Mouse (Mus musculus): ENCODE data around the gene Fam186a.
A peak's percentile ranks its signal among the peaks of the same experiment; 100 is the strongest.
"Not testable (repeated sequence)": the region's sequence is repeated elsewhere in the genome, so short reads cannot be mapped to it uniquely, and the experiment has no call there.

Gene Fam186a

DNA sequence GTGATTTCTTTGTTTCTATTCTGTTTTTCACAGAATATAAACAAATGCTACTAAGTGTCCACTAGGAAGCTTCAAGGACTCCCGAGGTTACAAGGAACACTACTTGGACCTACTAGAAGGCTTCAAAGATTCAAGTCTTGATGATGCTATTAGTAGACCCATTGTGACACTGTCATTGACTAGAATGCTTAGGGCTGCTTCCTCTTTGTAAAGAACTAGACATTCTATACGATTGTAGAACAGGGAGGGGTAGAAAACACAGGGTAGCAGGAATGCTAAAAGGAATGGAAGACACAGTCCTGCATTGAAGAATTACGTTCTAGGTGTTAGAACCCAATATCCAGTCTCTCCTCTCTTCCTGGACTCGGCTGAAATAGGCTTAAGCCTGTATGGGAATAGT lies at the start of gene Fam186a:
Gene Fam186a, minus strand, starts transcription at position 101 of the 400 bp plus-strand sequence.
- DNase-seq (ENCODE audit: low spot score), result no peak

DNA sequence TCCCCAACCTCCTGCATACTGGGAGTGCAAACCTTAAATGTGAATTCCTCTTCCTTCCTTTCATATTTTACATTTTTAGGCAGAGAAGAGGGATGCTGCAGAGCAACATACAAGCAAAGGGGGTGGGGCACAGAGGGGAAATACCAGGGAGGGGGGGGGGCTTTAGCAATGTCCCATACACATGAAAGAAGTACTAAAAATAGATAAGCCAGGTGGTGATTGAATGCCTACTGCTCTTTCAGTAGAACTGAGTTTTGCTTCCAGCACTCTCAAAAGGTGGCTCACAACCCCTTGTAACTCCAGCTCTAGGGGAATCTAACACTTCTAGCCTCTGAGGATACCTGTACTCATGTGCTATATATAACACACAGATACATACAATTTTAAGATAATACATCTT lies 39.3 kb upstream of the Fam186a start:
- DNase-seq (ENCODE audit: low spot score), result no peak

DNA sequence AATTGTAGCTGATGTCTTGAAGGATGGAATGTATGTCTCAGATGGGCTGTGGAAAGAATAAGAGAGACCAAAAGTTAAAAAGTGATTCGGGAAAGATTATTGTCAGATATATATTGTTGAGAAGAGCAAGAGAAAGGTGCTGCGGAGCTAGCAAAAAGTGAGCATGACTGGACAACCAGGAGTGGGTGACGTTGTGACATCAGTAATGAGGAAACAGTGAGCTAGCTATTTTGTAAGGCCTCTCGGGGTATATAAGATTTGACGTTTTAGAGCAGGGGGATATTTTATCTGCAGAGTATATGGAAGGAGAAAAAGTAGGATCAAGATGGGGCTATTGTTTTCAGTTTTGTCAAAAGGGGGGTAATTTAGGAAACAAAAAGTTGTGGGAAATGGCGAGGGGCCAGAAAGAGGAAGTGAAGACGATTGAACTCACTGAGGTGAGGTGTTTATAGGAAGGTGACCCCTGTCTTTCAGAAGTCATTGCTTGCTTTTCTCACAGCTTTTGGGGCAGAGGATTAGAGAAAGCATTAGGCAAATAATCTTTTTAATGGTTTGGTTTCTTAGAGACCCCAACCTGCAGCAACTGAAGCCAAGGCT lies 37.9 kb upstream of the Fam186a start:
- no peak for DNase-seq (ENCODE audit: low spot score)

DNA sequence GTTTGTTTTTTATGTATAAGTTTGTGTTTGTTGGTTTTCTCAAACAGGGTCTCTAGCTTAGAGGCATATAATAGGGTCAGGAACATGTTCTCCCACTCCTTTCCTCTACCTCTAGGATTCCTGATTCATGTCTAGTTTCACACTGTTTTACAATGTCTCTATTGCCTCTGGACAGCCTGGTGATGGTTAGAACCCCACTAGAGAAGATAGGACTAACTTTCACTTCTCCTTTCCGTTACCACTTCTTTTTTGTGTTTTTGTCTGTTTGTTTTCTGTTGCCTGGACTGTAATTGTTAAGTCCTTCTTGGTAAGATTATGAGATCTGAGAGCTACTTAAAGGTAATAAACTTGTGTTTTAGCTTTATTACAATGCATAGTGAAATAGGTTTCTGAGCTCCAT lies 32.5 kb upstream of the Fam186a start:
- DNase-seq (ENCODE audit: low spot score), result no peak

DNA sequence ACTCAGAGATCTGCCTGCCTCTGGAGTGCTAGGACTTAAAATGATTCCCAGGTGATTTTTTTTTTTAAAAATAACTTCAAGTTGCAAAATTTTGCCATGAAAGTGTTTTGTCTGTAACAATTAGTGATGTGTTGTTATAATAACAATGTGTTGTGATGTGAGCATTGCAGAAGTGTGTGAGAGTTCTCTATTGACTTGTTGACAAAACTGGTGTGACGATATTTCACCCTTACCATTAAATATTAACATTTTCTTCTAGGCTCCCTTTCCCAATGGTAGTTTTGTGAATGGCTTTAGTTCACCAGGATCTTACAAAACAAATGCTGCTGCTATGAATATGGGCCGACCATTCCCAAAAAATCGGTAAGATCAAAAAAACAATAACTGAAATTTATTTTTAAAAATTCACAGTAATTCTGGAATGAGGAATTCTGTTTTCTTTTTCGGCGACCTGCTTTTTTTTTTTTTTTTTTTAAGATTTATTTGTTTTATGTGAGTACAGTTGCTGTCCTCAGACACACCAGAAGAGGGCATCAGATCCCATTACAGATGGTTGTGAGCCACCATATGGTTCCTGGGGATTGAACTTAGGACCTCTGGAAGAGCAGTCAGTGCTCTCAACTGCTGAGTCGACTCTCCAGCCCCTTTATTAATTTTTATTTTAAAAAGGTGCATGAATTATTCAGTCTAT lies 30.4 kb upstream of the Fam186a start:
- DNase-seq (ENCODE audit: low spot score), result no peak

DNA sequence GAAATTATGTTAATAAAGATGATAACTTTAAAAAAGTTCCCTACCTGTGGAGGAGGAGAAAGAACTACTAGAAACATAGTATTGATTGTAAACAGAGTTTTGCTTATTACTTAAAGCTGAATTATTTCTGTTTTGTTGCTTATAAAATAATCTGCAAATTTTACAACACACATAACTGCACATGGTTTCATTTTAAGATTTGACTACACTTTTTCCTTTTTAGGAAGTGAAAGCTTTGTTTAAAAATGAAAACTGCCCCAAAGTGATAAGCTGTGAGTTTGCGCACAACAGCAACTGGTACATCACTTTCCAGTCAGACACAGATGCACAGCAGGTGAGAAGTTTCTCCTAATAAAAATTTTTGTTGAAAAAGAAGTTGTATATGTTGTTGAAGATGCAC lies 26.2 kb upstream of the Fam186a start:
- no peak for DNase-seq (ENCODE audit: low spot score)

DNA sequence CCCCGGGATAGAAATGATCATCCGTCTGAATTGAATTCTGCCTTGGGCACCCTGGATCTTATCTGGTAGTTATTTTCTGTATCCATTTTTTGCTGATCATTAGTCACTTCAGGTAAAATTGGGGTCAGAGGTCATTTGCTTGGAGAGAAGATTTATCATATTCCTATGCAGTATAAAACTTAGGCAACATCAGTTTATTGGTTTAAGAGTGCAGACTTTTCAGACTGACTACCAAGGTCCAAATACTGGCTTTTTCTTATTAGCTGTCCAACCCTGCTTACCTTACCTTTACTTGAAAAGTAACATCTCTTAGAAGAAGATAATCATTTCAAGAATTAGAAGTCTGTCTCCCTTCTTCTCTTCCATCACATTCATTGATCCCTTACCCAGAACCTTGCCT lies 12.9 kb upstream of the Fam186a start:
- DNase-seq (ENCODE audit: low spot score), result no peak

DNA sequence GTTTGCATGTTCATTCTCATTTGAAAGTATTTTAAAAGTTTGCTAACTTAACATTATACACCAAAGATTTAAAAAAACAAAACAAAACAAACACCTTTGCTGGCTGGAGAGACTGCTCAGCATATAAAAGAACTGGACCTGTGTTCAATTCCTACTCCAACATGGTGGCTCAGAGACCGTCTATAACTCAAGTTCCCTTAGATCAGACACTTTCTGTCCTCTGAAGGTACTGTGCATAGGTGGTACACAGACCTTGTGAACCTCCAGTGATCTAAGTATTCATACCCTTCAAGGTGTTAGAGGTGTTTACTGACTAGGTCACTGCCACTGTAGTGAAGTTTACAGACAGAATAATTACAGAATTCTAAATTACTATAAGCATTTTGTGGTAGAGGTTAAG lies 12.4 kb upstream of the Fam186a start:
- DNase-seq (ENCODE audit: low spot score), result no peak

DNA sequence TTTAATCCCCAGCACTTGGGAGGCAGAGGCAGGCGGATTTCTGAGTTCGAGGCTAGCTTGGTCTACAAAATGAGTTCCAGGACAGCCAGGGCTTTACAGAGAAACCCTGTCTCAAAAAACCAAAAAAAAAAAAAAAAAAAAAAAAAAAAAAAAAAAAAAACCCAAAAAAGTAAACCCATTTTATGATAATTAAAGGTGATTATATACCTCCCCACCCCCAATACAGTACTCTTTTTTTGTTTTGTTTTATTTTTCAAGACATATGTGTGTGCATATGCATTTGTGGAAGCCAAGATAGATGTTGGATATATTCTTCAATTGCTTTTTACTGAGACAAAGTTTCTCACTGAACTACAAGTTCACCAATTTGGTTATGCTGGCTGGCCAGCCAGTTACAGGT lies 9.3 kb upstream of the Fam186a start:
- DNase-seq (ENCODE audit: low spot score), result not testable (repeated sequence)

DNA sequence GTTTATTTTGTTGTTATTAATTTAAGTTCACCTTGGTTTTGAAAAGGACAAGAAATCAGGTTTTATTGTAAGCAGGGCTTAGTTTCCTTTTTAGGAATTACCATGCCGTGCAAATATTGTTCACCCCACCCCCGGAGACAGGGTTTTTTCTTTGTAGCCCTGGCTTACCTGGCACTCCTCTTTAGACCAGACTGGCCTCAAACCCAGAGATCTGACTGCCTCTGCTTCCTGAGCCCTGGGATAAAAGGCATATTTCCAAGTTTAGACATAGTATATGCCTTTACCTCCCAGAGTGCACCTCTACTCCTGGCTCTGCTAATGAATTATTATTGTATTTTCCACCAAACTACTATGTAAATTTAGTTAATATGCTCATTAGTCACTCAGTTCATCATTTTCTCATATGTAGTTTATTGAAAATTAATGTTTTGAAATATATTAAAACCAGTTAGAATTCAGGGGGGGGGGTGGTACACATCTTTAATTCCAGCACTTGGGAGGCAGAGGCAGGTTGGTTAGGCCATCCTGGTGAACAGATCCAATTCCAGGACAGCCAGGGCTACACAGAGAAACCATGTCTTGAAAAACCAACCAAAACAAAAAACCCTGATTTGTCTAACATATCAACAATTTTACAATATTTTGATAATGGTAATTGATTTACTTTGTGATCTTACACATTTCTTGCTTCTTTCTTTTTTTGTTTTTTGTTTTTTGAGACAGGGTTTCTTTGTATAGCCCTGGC lies 7.8 kb upstream of the Fam186a start:
- no peak for DNase-seq (ENCODE audit: low spot score)

DNA sequence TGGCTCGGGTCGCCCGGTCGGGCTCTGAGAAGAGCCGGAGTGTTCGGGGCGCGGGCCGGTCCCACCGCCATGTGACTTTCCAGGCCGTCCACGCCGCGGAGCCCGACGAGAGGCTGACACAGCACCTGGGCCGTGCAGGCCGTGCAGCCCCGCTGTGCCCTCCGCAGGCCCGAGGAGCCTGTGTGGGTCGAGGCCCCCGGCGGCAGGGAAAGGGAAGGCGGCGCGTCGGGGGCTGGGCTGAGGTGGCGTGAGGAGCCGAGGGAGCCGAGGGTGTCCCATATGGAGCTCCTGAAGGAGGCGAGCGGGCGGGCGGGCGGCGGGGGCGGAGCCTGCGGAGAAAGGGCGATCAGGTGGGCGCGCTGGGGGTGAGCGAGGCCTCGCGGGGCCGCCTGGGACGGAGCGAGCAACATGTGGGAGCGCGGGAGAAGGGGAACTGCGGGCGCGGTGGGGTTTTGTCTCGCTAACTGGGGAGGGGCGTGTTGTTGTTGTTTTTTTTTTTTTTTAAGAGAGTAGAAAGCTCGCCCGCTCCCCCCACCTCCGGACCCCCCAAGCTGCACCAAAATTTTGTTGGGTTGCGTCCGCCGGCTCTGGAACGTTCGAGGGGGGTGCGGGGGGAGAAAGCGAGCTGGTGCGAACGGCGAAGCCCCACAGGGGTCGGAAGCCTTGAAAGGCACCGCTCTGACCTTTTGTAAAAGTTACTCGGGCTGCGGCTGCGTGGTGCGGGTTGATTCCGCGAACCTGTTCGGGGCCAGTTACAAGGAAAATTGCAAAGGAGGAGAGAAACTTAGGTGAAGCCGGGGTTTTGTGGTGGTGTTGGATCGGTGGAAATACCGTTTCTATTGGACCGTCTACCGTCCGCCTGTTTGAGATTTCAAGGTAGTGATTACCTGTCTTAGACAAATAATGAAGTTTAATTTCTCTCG lies 6.4 kb upstream of the Fam186a start:
- DNase-seq (ENCODE audit: low spot score), result no peak

DNA sequence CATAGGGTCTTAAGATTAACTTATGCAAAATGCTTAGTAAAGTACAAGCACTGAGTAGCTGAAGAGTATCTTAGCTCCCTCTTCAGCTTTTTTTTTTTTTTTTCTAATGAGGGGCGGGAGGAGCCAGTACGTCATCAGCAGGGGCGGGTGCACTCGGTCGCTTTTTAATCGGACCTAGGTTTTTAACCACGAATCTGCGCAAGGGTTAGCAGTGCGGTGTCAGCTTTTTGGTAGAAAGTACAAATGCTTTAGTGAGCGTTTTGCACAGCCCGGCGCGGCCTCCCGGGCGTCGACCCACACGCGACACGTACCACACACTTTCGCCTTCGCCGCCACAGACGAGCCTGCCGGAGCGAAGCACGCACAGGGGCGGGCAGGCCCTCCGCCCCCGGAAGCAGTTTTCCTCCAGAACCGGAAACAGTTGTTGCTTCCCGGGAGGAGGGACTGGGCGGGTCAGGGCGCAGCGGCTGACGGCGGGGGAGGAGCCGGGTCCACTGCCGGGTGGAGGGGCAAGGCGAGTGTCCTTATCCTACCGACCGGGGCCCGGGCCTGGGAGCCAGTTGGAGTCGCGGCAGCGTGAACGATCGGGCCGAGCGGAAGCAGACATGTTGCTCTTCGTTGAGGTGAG lies 5.6 kb upstream of the Fam186a start:
- peak; percentile 90 for DNase-seq (ENCODE audit: low spot score)

DNA sequence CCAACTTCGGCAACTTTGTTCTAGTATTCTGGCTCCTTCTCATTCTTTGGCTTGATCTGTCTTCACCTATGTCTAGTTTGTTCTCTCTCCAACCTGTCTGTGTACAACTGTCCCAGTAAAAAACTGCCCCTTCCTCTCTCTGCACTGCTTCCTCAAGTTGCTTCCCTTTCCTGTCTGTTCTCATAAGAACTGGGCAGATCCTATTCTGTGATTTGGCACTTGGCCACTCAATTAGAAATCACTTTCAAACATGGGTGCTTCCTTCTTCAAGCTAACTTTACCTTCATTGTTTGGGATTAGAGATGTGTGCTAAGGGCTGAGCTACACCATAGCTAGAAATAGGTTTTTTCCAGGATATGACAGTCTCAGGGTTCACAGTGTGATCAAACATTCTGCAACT lies 3.7 kb upstream of the Fam186a start:
- DNase-seq (ENCODE audit: low spot score), result no peak

DNA sequence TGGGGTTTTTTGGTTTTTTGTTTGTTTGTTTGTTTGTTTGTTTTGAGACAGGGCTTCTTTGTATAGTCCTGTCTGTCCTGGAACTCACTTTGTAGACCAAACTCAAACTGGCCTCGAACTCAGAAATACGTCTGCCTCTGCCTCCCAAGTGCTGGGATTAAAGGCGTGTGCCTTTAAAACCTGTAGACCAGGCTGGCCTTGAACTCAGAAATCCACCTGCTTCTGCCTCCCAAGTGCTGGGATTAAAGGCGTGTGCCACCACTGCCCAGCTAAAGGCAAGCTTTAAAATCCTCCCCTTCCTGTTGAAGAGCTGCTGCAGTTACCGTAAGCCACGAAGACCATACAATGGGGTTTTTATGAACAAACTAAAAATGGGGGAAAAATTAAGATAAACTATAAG lies 2.9 kb upstream of the Fam186a start, which contains the start of gene Larp4:
Gene Larp4, plus strand, starts transcription at position 301 of the 400 bp plus-strand sequence.
- not testable (repeated sequence) for DNase-seq (ENCODE audit: low spot score)

DNA sequence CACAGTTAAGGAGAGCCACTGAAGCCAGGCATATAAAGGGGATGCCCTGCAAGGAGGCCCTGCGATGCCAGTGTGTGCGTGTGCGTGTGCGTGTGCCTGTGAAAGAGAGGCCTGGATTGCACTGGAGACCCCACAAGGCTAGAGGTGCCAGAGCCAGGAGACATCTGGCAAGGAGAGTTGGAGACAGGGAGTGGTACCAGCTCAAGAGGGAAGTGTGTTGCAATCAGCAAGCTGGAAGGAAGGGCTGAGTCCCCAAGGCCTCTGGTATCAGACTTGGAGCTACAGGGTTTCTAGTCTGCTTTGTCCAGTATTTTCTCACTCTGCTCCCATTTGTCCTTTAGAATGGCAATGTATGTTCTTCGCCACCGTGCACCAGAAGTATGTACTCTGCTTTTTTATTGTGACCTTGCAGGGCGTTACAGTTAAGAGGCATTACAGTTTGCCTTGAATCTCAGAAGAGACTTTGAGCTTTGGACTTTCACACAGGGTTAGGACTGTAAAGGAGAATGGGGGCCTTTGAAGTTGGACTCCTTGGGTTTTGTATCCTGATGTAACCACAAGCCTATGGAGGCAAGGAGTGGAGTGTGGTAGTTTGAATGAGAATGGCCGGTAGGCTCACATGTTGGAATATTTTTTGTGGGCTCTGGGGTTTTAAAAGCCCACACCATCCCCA lies 1.6 kb downstream of the Fam186a start:
- no peak for DNase-seq (ENCODE audit: low spot score)

DNA sequence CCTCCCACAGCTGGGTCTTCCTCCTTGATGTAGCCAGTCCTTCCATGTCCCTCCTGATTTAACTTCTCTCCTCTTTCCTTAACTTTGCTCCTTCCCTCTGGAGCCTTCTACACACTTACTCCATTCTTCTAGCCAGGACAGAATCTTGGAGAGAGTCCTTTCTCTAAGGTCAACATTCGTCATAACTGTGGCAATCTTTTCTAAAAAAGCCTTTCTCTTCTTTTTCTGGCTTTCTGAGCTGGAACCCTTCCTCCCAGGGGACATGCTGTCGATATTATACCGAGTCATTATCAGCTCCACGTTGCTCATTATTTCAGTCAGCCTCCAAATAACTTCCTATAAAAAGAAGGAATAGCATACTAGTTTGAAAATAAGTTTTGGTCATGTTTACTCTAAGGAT lies 11.5 kb downstream of the Fam186a start:
- DNase-seq (ENCODE audit: low spot score), result no peak

DNA sequence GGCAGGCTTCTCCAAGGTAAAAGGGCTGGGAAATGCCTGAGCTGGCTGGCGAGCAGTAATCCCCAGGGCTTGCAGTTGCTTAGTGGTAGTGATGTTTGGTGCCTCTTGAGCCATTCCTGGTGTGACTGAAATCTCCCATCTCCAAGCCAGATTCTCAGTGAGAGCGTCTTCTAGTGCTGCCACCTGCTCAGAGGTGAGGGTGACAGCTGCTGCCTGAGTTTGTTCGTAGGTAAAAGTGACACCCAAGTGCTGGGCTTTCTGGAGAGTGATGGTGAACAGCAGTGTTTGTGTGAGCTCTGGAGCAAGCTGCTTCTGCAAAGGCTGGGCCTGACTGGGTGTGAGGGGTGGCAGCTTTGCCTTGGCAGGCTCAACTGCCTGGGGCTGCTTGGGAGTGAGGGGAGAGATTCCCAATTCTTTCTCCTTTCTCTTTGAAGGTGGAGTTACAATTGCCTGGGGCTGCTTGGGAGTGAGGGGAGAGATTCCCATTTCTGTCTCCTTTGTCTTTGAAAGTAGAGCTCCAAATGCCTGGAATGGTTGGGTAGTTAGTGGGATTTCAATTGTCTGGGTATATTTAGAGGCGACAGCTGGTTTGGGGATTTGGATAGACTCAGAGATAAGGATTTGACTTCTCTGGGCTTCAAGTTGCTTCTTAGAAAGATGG lies 25.8 kb downstream of the Fam186a start:
- DNase-seq (ENCODE audit: low spot score), result peak; percentile 1

DNA sequence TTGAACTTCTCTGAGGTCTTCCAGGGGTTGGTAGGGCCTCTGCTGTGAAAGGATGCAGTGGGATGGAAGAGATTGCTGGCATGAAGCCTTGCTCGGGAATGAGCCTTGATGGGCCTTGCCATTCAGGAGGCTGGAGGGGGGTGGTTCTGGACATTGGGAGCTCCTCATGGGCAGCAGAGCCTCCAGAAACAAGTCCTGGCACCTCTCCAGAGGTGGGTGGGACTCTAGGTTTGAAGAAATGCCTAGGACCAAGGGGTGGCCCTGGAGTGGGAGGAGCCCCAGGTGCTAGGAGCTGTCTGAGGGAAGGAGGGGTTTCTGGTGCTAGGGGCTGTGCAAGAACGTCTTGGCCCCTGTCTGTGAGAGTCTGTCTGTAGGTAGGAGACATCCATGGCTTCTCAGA lies 26.4 kb downstream of the Fam186a start:
- DNase-seq (ENCODE audit: low spot score), result no peak

DNA sequence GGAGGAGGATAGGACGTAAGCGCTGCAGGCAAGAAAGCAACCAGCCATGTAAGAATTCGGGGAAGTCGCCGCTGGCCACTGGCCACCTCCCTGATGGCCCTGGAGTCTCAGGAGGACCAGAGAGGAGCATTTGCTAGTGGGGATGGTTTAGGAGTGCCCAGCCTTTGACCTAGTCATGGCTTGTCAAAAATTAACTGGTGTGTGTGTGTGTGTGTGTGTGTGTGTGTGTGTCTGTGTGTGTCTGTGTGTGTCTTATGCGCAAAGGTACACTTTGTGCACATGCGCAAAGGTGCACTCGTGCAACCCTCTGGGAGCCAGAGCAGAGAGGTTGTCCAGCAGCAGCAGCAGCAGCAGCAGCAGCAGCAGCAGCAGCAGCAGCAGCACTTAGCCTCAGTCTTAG lies 29.0 kb downstream of the Fam186a start:
- DNase-seq (ENCODE audit: low spot score), result no peak

DNA sequence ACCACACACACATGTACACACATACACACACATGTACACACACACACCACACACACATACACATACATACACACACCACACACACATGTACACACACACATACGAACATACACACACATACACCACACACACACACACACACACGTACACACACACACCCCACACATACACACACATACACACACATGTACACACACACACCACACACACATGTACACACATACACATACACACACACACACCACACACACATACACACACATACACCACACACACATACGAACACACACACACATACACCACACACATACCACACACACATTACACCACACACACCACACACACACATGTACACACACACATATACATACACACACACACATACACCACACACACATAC lies 30.2 kb downstream of the Fam186a start:
- no peak for DNase-seq (ENCODE audit: low spot score)

DNA sequence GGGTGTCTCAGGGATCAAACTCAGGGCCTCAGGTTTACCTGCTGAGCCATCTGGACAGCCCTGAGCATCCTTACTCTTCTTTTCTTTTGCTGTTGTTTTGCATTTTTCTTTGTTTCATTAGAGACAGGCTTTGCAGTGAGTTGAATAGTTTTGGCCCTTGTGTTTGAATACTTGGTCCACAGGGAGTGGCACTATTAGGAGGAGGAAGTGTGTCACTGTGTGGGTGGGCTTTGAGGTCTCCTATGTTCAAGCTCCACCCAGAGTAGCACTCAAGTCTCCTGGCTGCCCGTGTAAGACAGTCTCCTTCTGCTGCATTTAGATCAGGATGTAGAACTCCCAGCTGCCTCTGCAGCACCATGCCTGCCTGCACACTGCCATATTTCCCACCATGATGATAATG lies 32.4 kb downstream of the Fam186a start:
- no peak for DNase-seq (ENCODE audit: low spot score)

All from left cerebral cortex, adult 11 months (tissue).